Mouse (Mus musculus): ENCODE results near the gene Tctex1d1. TPM values are rescaled to one million over a fixed set of nuclear protein-coding genes. Genes with fewer than 3 reads are reported as not detected.

The Tctex1d1 gene
- polyA plus RNA-seq, 1 experiment = not detected

- no peaks in the 10 kb centered on the region for H3K27me3 ChIP-seq (ENCODE audit: control insufficient read depth)
- H3K4me3 ChIP-seq (replicated peaks) = no peak overlapping the region
- H3K9me3 ChIP-seq (ENCODE audit: control insufficient read depth, low read length) = no peaks in the 10 kb centered on the region
- no peak for TF ChIP-seq TAL1 (IDR thresholded peaks at IDR 0.05; ENCODE audit: low read length)
- no peak for TF ChIP-seq GATA1 (IDR thresholded peaks at IDR 0.05; ENCODE audit: low read length)
- no peaks in the 10 kb centered on the region for H3K36me3 ChIP-seq (ENCODE audit: control insufficient read depth)
- H3K4me1 ChIP-seq (ENCODE audit: control insufficient read depth) = no peaks in the 10 kb centered on the region
Measured at GRCm38 (mm10) chr4:103005190-103005945, 27.0 kb downstream of the Tctex1d1 start.

GRCm38 (mm10) chr4:103006266-103006665 is 27.9 kb downstream of the Tctex1d1 start:
- TF ChIP-seq TAL1 (IDR thresholded peaks at IDR 0.05; ENCODE audit: low read length) (no peak), GATA1 (IDR thresholded peaks at IDR 0.05; ENCODE audit: low read length) (no peak)
- H3K4me1 ChIP-seq (ENCODE audit: control insufficient read depth) = no peaks in the 10 kb centered on the region
- H3K36me3 ChIP-seq (ENCODE audit: control insufficient read depth) = no peaks in the 10 kb centered on the region
- H3K27me3 ChIP-seq (ENCODE audit: control insufficient read depth) = no peaks in the 10 kb centered on the region
- no peaks in the 10 kb centered on the region for H3K9me3 ChIP-seq (ENCODE audit: control insufficient read depth, low read length)
- H3K4me3 ChIP-seq (replicated peaks) = no peak overlapping the region

- Histone ChIP-seq H3K4me1 (ENCODE audit: control insufficient read depth) (no peaks in the 10 kb centered on the region), H3K9me3 (ENCODE audit: control insufficient read depth, low read length) (no peaks in the 10 kb centered on the region), H3K27me3 (ENCODE audit: control insufficient read depth) (no peaks in the 10 kb centered on the region), H3K36me3 (ENCODE audit: control insufficient read depth) (no peaks in the 10 kb centered on the region), H3K4me3 (replicated peaks) (no peak overlapping the region)
- TF ChIP-seq GATA1 (IDR thresholded peaks at IDR 0.05; ENCODE audit: low read length) = no peak
- TF ChIP-seq TAL1 (IDR thresholded peaks at IDR 0.05; ENCODE audit: low read length) = no peak
Measured at GRCm38 (mm10) chr4:103006943-103007418, 28.6 kb downstream of the Tctex1d1 start.

DNA sequence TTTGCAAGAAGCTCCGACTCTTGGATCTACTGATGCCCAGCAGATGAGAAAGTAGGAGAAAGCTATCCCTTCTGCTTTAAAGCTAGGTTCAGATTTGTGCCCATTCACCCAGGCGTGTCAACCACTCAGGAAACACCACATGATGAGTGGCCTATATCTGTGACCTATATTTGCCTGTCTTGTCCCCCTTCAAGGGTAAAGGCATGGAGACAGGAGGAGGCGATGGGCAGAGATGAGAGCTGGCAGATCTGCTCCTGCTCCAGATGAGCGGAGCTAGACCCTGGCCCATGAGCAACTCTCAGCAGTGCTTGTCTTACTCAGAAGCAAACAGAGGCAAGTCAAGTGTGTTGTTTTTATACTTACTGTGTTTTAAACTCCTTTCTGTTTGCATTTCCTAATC is 32.3 kb downstream of the Tctex1d1 start:
- no peak overlapping the region for H3K4me3 ChIP-seq (replicated peaks)
- no peaks in the 10 kb centered on the region for H3K4me1 ChIP-seq (ENCODE audit: control insufficient read depth)
- TF ChIP-seq TAL1 (IDR thresholded peaks at IDR 0.05; ENCODE audit: low read length) = no peak
- TF ChIP-seq GATA1 (IDR thresholded peaks at IDR 0.05; ENCODE audit: low read length) = no peak
- no peaks in the 10 kb centered on the region for H3K36me3 ChIP-seq (ENCODE audit: control insufficient read depth)
- no peaks in the 10 kb centered on the region for H3K9me3 ChIP-seq (ENCODE audit: control insufficient read depth, low read length)
- no peaks in the 10 kb centered on the region for H3K27me3 ChIP-seq (ENCODE audit: control insufficient read depth)

DNA sequence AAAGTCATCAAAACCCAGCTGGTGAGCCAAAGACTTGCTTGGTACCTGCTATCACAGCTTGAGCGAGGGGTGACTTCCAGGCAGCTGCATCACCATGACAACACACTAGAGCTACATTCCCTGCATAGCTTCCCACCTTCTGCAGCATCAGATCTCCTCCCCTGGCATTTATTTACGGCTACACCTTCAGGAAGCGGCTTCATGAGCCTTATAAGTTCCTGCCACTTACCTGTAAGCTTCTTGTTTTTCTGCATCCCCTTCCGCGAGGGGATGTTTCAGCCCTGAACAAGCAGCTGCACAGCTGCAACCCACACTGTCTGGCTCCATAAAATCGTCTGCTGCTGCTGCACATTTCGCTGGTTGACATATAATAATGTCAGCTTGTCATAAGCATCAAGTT is 33.4 kb downstream of the Tctex1d1 start:
- no peak overlapping the region for H3K4me3 ChIP-seq (replicated peaks)
- H3K36me3 ChIP-seq (ENCODE audit: control insufficient read depth) = no peaks in the 10 kb centered on the region
- no peak for TF ChIP-seq GATA1 (IDR thresholded peaks at IDR 0.05; ENCODE audit: low read length)
- TF ChIP-seq TAL1 (IDR thresholded peaks at IDR 0.05; ENCODE audit: low read length) = no peak

GRCm38 (mm10) chr4:103013490-103013889 is 35.1 kb downstream of the Tctex1d1 start:
- H3K4me3 ChIP-seq (replicated peaks) = no peak overlapping the region

More for the DNA sequence above, 33.4 kb downstream of the Tctex1d1 start:
- Histone ChIP-seq H3K27me3 (ENCODE audit: control insufficient read depth) (no peaks in the 10 kb centered on the region), H3K4me1 (ENCODE audit: control insufficient read depth) (no peaks in the 10 kb centered on the region), H3K9me3 (ENCODE audit: control insufficient read depth, low read length) (no peaks in the 10 kb centered on the region)

DNA sequence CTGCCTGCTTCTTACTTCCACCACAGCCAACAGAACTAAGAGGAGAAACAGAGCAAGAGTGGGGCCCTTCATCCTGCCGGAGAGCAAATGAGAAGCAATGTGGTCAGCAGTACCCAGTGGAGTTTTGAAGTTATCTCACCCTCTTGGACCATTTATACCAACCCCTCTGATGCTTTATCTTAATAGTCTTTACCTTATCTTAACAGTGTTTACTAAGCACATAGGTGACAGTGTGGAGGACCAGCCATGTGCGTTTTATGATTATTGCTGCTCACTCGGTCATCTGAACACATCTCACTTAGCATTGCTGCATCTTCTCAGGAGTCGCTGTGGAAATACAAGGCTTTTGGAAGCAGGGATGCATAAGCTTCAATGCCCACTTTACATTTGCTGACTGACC is 48.2 kb downstream of the Tctex1d1 start, which contains the start of gene Insl5:
Gene Insl5, minus strand, starts transcription at position 222 of the 400 bp plus-strand sequence.
- no peaks in the 10 kb centered on the region for H3K27me3 ChIP-seq (ENCODE audit: control insufficient read depth)
- no peak for TF ChIP-seq GATA1 (IDR thresholded peaks at IDR 0.05; ENCODE audit: low read length)
- no peak for TF ChIP-seq TAL1 (IDR thresholded peaks at IDR 0.05; ENCODE audit: low read length)
- H3K4me3 ChIP-seq (replicated peaks) = no peak within 1 kb of the TSS
- H3K4me1 ChIP-seq (ENCODE audit: control insufficient read depth) = no peaks in the 10 kb centered on the region
- no peaks in the 10 kb centered on the region for H3K9me3 ChIP-seq (ENCODE audit: control insufficient read depth, low read length)
- no peaks in the 10 kb centered on the region for H3K36me3 ChIP-seq (ENCODE audit: control insufficient read depth)

More at GRCm38 (mm10) chr4:103013490-103013889, 35.1 kb downstream of the Tctex1d1 start:
- Histone ChIP-seq H3K36me3 (ENCODE audit: control insufficient read depth) (no peaks in the 10 kb centered on the region), H3K9me3 (ENCODE audit: control insufficient read depth, low read length) (no peaks in the 10 kb centered on the region), H3K4me1 (ENCODE audit: control insufficient read depth) (no peaks in the 10 kb centered on the region), H3K27me3 (ENCODE audit: control insufficient read depth) (no peaks in the 10 kb centered on the region)
- TF ChIP-seq TAL1 (IDR thresholded peaks at IDR 0.05; ENCODE audit: low read length) (no peak), GATA1 (IDR thresholded peaks at IDR 0.05; ENCODE audit: low read length) (no peak)

GRCm38 (mm10) chr4:103027745-103028144 is 49.3 kb downstream of the Tctex1d1 start:
- Histone ChIP-seq H3K9me3 (ENCODE audit: control insufficient read depth, low read length) (no peaks in the 10 kb centered on the region), H3K4me3 (replicated peaks) (no peak overlapping the region), H3K36me3 (ENCODE audit: control insufficient read depth) (no peaks in the 10 kb centered on the region), H3K4me1 (ENCODE audit: control insufficient read depth) (no peaks in the 10 kb centered on the region), H3K27me3 (ENCODE audit: control insufficient read depth) (no peaks in the 10 kb centered on the region)
- no peak for TF ChIP-seq GATA1 (IDR thresholded peaks at IDR 0.05; ENCODE audit: low read length)
- no peak for TF ChIP-seq TAL1 (IDR thresholded peaks at IDR 0.05; ENCODE audit: low read length)

DNA sequence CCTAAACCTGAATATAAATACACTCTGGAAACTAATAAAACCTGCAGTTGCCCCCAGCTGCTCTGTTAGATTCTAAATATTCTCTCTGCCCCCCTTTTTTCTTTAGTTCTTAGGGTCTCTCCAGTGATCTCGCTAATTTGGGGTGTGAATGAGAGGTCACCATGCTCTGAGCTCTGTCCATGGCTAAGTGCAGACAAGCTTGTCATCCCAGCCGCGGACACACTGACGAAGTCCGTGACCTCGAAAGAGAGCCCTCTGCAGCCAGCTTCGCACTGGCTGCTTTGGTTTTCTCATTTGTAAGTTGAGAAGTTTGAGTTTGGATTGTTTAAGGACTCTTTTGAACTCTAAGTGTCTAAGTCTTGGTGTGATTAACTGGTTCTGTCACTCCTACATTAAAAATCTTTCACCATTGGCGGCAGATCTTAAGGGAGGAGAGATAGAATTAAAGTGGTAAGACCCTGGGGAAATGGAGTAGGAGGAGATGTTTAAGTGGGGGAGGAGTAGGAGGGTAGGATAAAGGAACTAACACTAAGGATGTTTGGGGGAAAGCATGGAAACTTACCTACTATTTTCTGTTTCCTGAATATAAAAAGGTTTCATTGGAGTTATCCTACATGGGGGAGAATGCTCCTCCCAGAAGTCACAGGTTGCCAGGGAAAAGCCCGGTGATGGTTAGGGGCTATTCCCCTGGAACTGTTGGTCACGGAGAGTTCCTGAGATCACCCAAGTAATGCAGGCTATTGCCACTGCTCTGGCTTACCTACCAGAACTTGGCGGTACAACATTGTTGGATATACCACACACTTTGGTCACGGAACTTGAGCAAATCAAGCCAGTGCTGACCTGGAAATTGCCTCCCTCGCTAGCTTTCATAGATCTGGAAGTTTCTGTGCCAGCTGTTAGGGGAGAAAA is 50.0 kb downstream of the Tctex1d1 start:
- H3K4me1 ChIP-seq (ENCODE audit: control insufficient read depth) = no peaks in the 10 kb centered on the region
- no peak overlapping the region for H3K4me3 ChIP-seq (replicated peaks)
- H3K36me3 ChIP-seq (ENCODE audit: control insufficient read depth) = no peaks in the 10 kb centered on the region
- H3K27me3 ChIP-seq (ENCODE audit: control insufficient read depth) = no peaks in the 10 kb centered on the region
- TF ChIP-seq GATA1 (IDR thresholded peaks at IDR 0.05; ENCODE audit: low read length) = no peak
- TF ChIP-seq TAL1 (IDR thresholded peaks at IDR 0.05; ENCODE audit: low read length) = no peak
- no peaks in the 10 kb centered on the region for H3K9me3 ChIP-seq (ENCODE audit: control insufficient read depth, low read length)
